Comparison of ENCODE assay signal across 30 mouse cellular contexts in the genomic region with DNA sequence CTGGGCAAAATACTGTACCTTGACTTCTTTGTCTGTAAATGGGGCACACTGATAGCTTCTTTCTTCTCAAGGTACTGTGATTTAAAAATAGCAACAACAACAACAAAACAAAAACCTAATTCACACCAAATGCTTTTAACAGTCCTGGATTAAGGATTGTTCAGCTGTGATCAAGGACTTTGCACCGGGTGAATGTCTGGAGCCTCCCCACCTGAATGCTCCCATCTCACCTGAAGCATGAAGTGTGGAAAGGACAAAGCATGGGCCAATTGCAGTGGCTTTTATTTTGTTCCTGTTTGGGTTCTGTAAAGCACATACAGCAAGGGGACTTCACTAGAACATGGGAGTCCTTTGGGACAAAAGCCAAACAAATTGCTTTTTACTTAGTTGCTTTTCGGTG. TPM values are rescaled to one million over a fixed set of nuclear protein-coding genes. Genes with fewer than 3 reads are reported as not detected.
"Had no signal": no experiment of that assay in that cellular context is flagged by ENCODE, and none has a peak within 500 bp of the region (broad histone marks: within the 10 kb centered on the region; RNA-seq: fewer than 3 reads in every experiment).

No protein-coding gene starts in this region.

- H3K4me3 ChIP-seq: gastrocnemius, adult 2 months; heart, adult 2 months; heart, embryonic 12.5 days; hindbrain, embryonic 10.5 days; hindbrain, embryonic 12.5 days; intestine, embryonic 15.5 days; limb, embryonic 13.5 days; limb, embryonic 15.5 days; liver, embryonic 13.5 days; liver, embryonic 15.5 days had no signal

- H3K36me3 ChIP-seq: heart, embryonic 12.5 days; hindbrain, embryonic 10.5 days; hindbrain, embryonic 12.5 days; intestine, embryonic 15.5 days; limb, embryonic 13.5 days; limb, embryonic 15.5 days; liver, embryonic 13.5 days; liver, embryonic 15.5 days had no signal

- H3K4me1 ChIP-seq: heart, embryonic 12.5 days; liver, embryonic 13.5 days had no signal

- H3K9ac ChIP-seq: heart, embryonic 12.5 days; hindbrain, embryonic 12.5 days; hindbrain, embryonic 14.5 days; intestine, embryonic 15.5 days; limb, embryonic 13.5 days; limb, embryonic 15.5 days; liver, embryonic 13.5 days; liver, embryonic 15.5 days; liver, postnatal 0 days had no signal

- H3K27me3 ChIP-seq: heart, embryonic 12.5 days; hindbrain, embryonic 12.5 days; intestine, embryonic 15.5 days; limb, embryonic 13.5 days; limb, embryonic 15.5 days; liver, embryonic 13.5 days; liver, embryonic 15.5 days had no signal

- H3K4me2 ChIP-seq: heart, embryonic 12.5 days; hindbrain, embryonic 12.5 days; hindbrain, embryonic 14.5 days; intestine, embryonic 15.5 days; limb, embryonic 13.5 days; limb, embryonic 15.5 days; liver, embryonic 13.5 days; liver, embryonic 15.5 days had no signal

- ATAC-seq: forebrain, embryonic 16.5 days; hindbrain, embryonic 16.5 days; inflammation-experienced regulatory T-cells, adult 6 months; intestine, embryonic 15.5 days; intestine, postnatal 0 days; liver, postnatal 0 days had no signal

- DNase-seq: gastrocnemius, adult 2 months; gastrocnemius, postnatal 10 days; gastrocnemius, postnatal 25 days; heart, adult 2 months; heart, postnatal 10 days; heart, postnatal 4 days; layer of hippocampus, adult 9-11 months; layer of hippocampus, postnatal 36 days; left cerebral cortex, postnatal 4 days; liver, embryonic 13.5 days; liver, postnatal 0 days; lung, adult 2 months had no signal

- H3K27ac ChIP-seq: gastrocnemius, adult 2 months; heart, adult 2 months; hindbrain, embryonic 10.5 days; hindbrain, embryonic 12.5 days; hindbrain, embryonic 14.5 days; intestine, embryonic 15.5 days; limb, embryonic 13.5 days; limb, embryonic 15.5 days; liver, embryonic 13.5 days; liver, embryonic 15.5 days had no signal

- H3K9me3 ChIP-seq: heart, embryonic 12.5 days; hindbrain, embryonic 10.5 days; hindbrain, embryonic 12.5 days; intestine, embryonic 15.5 days; limb, embryonic 13.5 days; limb, embryonic 15.5 days; liver, embryonic 13.5 days; liver, embryonic 15.5 days had no signal

RNA-seq across cellular contexts. Expression of a gene that starts 52.3 kb away (rescaled TPM):
- polyA plus RNA-seq: forebrain, embryonic 16.5 days; frontal cortex, adult 2 months; heart, adult 2 months; heart, embryonic 12.5 days; heart, embryonic 14.5 days; heart, embryonic 16.5 days; hindbrain, embryonic 10.5 days; hindbrain, embryonic 12.5 days; hindbrain, embryonic 14.5 days; hindbrain, embryonic 16.5 days; inflammation-experienced regulatory T-cells, adult 6 months; intestine, embryonic 15.5 days; intestine, postnatal 0 days; large intestine, adult 2 months; limb, embryonic 11.5 days; limb, embryonic 13.5 days; limb, embryonic 15.5 days; liver, adult 2 months; liver, embryonic 13.5 days; liver, embryonic 15.5 days; liver, postnatal 0 days; lung, adult 2 months had no signal
